Mouse (Mus musculus): ENCODE results near the gene Zfp651. TPM values are rescaled to one million over a fixed set of nuclear protein-coding genes. Genes with fewer than 3 reads are reported as not detected.

Zfp651 gene
- 34.0 and 35.4 TPM in 2 replicates for polyA plus RNA-seq (2015; fragmentation: Nextera tagmentation; extraction: Ambion mirVana)

DNA sequence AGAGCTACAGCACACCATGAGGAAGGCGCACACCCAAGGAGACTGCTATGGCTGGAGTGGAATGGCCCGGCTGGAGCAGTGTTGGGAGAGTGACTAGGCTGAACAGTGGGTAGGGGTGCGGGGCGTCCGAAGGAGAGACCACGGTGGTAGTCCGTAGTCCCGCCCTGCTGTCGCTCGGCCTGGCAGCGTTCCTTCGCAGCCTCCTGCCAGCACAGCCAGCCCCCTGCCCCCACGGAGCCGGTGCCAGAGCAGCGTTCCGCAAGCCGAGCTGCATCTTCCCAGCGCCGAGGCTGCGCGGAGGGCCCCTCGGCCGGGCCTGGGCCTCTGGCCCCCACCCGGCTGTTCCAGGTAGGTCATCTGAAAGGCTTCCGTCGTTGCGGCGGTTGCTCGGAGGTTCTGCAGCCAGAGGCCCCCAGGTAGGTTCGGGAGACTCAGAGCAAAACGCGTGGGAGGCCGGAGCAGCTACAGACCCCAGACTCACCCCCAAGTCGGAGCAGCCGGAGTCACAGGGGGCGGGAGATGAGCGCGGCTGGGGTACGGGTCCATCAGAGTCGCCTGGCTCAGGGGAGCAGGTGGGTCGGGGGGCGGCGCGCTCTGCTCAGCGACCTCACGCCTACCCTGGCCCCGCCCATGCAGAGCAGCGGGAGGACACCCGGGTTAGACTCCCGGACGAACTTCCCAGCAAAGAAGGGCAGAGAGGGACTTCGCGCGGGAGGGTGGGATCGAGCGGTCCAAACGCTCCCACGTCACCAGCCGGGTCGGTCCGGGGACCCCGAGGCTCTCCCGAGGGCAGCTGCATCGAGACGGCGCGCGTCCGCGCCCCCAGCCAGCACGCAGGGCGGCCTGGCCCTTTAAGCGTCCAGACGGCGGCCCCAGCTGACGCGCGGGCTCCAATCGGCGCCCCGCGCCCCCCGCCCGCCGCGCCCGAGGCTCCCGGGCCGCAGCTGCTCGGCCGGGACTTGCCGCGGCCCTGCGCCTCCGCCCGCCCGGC lies at the start of gene Zfp651:
Gene Zfp651 (plus strand): TSS at position 240 of the 991 bp plus-strand sequence.
- peak within 1 kb of the TSS; percentile 67 for H3K9ac ChIP-seq
- no peaks in the 10 kb centered on the region for H3K27me3 ChIP-seq
- peaks cover 42% of the 10 kb centered on the region for H3K36me3 ChIP-seq

DNA sequence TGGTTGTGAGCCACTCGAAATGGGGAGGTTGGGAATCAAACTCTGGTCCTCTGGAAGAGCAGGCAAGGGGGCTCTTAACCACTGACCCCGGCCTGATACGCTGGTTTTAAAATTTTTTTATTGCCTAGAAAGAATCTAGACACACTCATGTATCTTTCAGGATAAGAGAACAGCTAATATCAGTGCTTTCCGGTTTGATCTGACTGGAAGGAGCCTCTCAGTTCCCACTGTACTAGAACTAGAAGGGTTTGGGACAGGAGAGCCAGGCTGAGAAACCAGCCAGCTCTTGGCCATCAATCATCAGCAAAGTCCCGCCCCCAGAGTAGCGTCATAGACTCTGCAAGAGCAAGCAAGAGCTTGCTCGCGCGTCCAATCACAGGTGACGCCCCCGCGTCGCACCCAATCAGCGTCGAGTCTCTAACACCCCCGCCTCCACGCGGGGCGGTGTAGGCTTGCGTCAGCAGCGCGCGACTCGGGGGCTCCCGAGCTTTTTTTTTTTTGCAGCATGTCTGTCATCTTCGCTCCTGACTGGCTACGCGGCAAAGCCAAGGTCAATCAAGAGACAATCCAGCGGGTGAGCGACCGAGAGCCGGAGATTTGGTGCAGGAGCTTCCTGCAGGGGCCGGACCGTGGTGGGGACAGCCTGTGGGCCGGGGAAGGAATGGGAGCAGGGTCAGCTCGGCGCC lies 49.1 kb upstream of the Zfp651 start, which contains the start of gene Ss18l2:
Gene Ss18l2 (plus strand): TSS at position 432 of the 686 bp plus-strand sequence.
- Histone ChIP-seq H3K27me3 (no peaks in the 10 kb centered on the region), H3K4me1 (peaks cover 29% of the 10 kb centered on the region), H3K9ac (peak within 1 kb of the TSS; percentile 95), H3K27ac (replicated peaks) (peak within 1 kb of the TSS; percentile 94), H3K4me2 (replicated peaks) (peak within 1 kb of the TSS; percentile 72), H3K4me3 (replicated peaks) (peak within 1 kb of the TSS; percentile 90), H3K9me3 (replicated peaks) (no peaks in the 10 kb centered on the region), H3K36me3 (peaks cover 14% of the 10 kb centered on the region)
- WGBS, result 4% methylated on average over 37 of the region's 37 CpGs
- peak; percentile 100 for ATAC-seq (ENCODE audit: insufficient number of reproducible peaks, low FRiP score, low TSS enrichment, low read depth)

More for the DNA sequence above, at the start of gene Zfp651:
- H3K4me3 ChIP-seq (replicated peaks), result peak within 1 kb of the TSS; percentile 74
- WGBS, result under 1% methylated on average over 89 of the region's 97 CpGs
- no peaks in the 10 kb centered on the region for H3K9me3 ChIP-seq (replicated peaks)
- H3K27ac ChIP-seq (replicated peaks), result peak within 1 kb of the TSS; percentile 92
- ATAC-seq (ENCODE audit: insufficient number of reproducible peaks, low FRiP score, low TSS enrichment, low read depth), result peak; percentile 75
- peak within 1 kb of the TSS; percentile 85 for H3K4me2 ChIP-seq (replicated peaks)
- peaks cover 55% of the 10 kb centered on the region for H3K4me1 ChIP-seq

DNA sequence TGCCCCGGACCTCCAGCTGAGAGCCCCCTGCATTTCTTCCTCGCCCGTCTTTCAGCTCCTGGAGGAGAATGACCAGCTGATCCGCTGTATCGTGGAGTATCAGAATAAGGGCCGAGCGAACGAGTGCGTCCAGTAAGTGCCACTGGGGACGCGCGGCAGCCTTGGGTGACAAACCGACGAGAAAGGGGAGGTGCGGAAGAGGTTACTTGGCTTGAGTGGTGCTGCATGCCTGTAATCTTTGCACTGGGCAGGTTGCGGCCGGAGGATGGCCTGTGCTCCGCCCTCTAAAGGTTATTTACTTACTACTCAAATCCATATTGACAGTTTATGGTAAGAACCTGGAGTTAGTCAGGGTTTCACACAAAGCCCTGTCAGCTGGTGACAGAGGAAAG lies 48.5 kb upstream of the Zfp651 start:
- Histone ChIP-seq H3K9me3 (replicated peaks) (no peaks in the 10 kb centered on the region), H3K9ac (peak overlapping the region; percentile 95), H3K4me1 (peaks cover 23% of the 10 kb centered on the region), H3K36me3 (peaks cover 14% of the 10 kb centered on the region), H3K4me2 (replicated peaks) (peak overlapping the region; percentile 72), H3K4me3 (replicated peaks) (peak overlapping the region; percentile 90), H3K27ac (replicated peaks) (peak overlapping the region; percentile 94), H3K27me3 (no peaks in the 10 kb centered on the region)
- 0% methylated on average over 18 of the region's 18 CpGs for WGBS
- no peak for ATAC-seq (ENCODE audit: insufficient number of reproducible peaks, low FRiP score, low TSS enrichment, low read depth)

DNA sequence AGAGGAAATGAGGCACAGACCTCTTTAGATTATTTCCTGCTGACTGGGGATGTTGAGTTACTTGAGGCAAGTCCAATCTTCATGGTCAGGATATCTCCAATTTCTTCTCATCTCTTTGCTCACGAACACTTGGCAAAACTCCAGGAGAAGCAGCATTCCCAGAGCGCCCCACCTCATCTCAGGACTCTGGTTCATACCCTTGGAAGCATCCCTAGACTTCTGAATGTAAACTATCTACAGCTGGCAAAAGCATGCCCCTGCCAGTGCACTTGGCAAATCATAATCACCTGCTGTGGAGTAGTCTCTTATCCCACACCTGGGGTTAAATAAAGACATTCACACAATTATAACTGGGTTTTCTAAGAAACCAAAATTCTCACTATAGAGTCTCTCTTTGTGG lies 42.1 kb upstream of the Zfp651 start:
- H3K4me1 ChIP-seq, result peaks cover 12% of the 10 kb centered on the region
- H3K27me3 ChIP-seq, result no peaks in the 10 kb centered on the region
- no peaks in the 10 kb centered on the region for H3K9me3 ChIP-seq (replicated peaks)
- H3K9ac ChIP-seq, result no peak overlapping the region
- peaks cover 14% of the 10 kb centered on the region for H3K36me3 ChIP-seq
- H3K4me2 ChIP-seq (replicated peaks), result no peak overlapping the region
- 66% methylated on average over 2 of the region's 2 CpGs for WGBS
- no peak overlapping the region for H3K27ac ChIP-seq (replicated peaks)
- ATAC-seq (ENCODE audit: insufficient number of reproducible peaks, low FRiP score, low TSS enrichment, low read depth), result no peak
- H3K4me3 ChIP-seq (replicated peaks), result no peak overlapping the region

DNA sequence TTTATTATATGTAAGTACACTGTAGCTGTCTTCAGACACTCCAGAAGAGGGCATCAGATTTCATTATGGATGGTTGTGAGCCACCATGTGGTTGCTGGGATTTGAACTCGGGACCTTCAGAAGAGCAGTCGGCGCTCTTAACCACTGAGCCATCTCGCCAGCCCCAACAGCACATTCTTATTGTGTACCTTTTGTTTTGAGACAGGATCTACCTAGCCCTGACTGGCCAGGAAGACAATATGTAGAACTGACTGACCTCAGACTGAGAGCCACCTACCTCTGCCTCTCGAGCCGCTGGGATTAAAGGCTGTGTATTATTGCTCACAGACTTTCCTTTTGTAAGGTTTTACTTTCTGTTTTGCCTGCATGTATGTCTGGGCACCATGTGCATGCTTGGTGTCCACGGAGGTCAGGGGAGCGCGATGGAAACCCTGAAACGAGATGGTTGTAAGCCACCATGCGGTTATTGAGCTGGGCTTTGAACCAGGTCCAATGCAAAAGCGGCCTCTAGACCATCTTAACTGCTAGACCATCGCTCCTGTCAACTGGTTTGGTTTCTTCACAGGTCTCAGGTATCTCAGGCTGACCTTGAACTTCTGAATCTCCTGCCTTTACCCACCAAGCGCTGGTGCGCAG lies 40.9 kb upstream of the Zfp651 start:
- Histone ChIP-seq H3K4me3 (replicated peaks) (peak overlapping the region; percentile 66), H3K27ac (replicated peaks) (peak overlapping the region; percentile 97), H3K4me1 (peaks cover 11% of the 10 kb centered on the region), H3K27me3 (no peaks in the 10 kb centered on the region), H3K36me3 (peaks cover 7% of the 10 kb centered on the region), H3K9ac (peak overlapping the region; percentile 63), H3K9me3 (replicated peaks) (no peaks in the 10 kb centered on the region), H3K4me2 (replicated peaks) (peak overlapping the region; percentile 72)
- no peak for ATAC-seq (ENCODE audit: insufficient number of reproducible peaks, low FRiP score, low TSS enrichment, low read depth)
- WGBS, result 61% methylated on average over 15 of the region's 15 CpGs

DNA sequence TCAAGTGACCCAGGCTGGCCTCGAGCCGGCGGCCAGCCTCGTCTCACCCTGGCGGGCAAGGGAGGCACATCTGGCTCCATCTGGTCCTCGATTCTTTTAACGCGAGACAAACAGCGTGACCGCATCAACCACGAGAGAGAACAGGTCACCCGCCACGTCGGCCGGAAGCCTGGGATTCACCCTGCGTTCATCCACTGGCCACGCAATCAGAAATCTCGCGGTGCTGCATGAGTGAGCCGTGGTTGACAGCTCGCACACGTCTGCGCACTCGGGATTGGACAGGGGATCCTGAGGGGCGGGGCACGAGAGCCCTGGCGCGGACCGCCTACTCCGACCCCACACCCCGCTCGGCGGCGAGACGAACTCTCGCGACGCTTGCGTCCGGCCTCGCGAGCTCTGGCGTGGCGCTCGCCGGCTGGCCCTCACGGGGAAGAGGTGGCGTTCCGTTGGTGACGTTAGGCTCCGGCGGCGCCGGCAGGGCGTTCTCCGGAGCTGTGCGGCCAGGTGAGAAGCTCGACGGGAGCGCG lies 40.3 kb upstream of the Zfp651 start, which contains the start of gene Nktr:
Gene Nktr (plus strand): TSS at position 378 of the 527 bp plus-strand sequence.
- ATAC-seq (ENCODE audit: insufficient number of reproducible peaks, low FRiP score, low TSS enrichment, low read depth), result peak; percentile 100
- peak within 1 kb of the TSS; percentile 78 for H3K4me2 ChIP-seq (replicated peaks)
- peaks cover under 1% of the 10 kb centered on the region; the same call in 1 of the 2 replicates for H3K36me3 ChIP-seq
- H3K27ac ChIP-seq (replicated peaks), result peak within 1 kb of the TSS; percentile 97
- no peaks in the 10 kb centered on the region for H3K27me3 ChIP-seq
- peak within 1 kb of the TSS; percentile 83 for H3K9ac ChIP-seq
- under 1% methylated on average over 57 of the region's 61 CpGs for WGBS
- H3K9me3 ChIP-seq (replicated peaks), result no peaks in the 10 kb centered on the region
- H3K4me3 ChIP-seq (replicated peaks), result peak within 1 kb of the TSS; percentile 66
- H3K4me1 ChIP-seq, result peaks cover 11% of the 10 kb centered on the region

DNA sequence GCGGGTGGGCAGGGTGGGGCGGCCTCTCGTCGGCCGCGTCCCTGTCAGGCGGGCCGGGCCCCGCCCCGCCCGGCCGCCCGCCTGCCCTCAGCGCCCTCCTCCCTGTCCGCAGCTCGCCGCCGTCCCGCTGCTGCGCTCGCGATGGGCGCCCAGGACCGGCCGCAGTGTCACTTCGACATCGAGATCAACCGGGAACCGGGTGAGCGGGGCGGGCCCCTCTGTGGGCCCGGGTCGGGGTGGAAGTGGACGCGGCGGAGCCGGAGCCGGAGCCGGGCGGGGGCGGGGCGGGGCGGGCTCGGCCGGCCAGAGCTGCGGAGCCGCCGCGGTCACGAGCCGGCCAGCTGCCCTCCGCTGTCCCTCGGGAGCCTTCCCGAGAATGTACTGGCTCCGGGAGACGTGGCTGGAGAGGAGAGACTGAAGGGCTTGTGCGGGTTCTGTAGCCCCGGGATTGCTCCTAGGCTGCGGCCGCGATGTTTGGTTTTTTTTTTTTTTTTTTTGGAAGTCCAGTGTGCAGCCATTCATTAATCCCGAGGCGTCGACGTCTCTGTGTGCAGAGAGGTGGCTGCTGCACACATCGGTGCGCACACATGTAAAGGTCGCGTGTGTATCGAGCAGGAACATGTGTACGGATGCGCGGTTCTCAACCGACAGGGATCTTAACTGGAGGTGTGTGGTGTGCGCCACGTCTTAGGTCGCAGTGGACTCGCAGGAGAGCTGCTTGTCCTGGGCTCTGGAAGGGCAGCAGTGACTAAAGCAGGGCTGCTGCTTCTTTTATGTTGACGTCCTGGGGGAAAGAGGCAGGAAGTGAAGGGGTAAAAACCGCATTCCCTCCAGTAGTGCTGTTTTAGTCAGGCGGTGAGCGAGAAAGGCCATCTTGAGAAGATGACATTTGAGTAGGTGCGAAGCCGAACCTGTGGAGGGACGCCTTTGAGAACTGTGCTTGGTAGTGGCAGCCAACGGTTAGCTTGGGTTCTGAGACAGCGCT lies 39.5 kb upstream of the Zfp651 start:
- 1% methylated on average over 81 of the region's 87 CpGs for WGBS
- peak overlapping the region; percentile 83 for H3K9ac ChIP-seq
- no peaks in the 10 kb centered on the region for H3K9me3 ChIP-seq (replicated peaks)
- H3K27me3 ChIP-seq, result no peaks in the 10 kb centered on the region
- peaks cover 11% of the 10 kb centered on the region for H3K4me1 ChIP-seq
- peak overlapping the region; percentile 66 for H3K4me3 ChIP-seq (replicated peaks)
- peak; percentile 31; the same call in 1 of the 2 replicates for ATAC-seq (ENCODE audit: insufficient number of reproducible peaks, low FRiP score, low TSS enrichment, low read depth)
- H3K27ac ChIP-seq (replicated peaks), result peak overlapping the region; percentile 97
- no peaks in the 10 kb centered on the region for H3K36me3 ChIP-seq
- peak overlapping the region; percentile 78 for H3K4me2 ChIP-seq (replicated peaks)

DNA sequence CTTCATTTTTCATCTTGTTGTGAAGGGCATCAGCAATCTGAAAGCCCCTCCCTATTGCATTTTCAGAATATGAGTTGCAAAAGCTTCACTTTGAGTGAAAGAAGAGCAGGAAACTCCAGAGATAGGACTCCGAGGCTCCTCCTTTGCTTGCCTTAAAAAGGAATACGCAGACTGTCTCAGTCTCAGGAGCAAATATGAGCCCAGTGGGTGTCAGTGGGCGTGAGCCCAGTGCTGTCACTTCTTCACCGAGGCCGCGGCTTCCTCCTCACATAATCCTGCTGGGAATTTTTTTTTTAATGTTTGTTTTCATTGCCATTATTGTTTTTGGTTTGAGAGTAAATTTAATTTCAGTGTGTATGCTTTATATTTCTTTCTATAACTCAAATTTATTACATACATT lies 18.6 kb upstream of the Zfp651 start:
- Histone ChIP-seq H3K27me3 (no peaks in the 10 kb centered on the region), H3K27ac (replicated peaks) (no peak overlapping the region), H3K4me2 (replicated peaks) (no peak overlapping the region), H3K4me1 (no peaks in the 10 kb centered on the region), H3K9me3 (replicated peaks) (no peaks in the 10 kb centered on the region), H3K4me3 (replicated peaks) (no peak overlapping the region), H3K36me3 (peaks cover 68% of the 10 kb centered on the region), H3K9ac (no peak overlapping the region)
- no peak for ATAC-seq (ENCODE audit: insufficient number of reproducible peaks, low FRiP score, low TSS enrichment, low read depth)
- WGBS, result 83% methylated on average over 6 of the region's 6 CpGs

DNA sequence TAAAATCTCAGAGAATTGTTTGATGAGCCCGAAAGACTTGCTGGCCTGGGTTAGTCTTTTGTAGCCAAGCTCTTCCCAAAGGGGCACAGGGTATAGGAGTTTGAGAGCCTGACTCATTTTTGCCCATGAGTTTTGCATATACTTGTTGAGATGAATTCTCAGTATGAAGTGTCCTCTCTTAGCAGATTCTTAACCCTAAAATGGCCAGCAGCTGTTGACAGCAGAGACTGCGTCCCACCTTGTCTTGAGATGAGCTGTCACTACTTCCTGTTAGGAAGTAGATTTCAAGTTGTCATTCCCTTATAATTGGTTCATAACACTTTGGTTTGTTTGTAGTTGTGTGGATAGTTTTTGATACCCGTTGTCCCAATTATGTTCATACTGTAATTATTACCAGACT lies 18.0 kb upstream of the Zfp651 start:
- Histone ChIP-seq H3K36me3 (peaks cover 69% of the 10 kb centered on the region), H3K4me3 (replicated peaks) (no peak overlapping the region), H3K4me2 (replicated peaks) (no peak overlapping the region), H3K9me3 (replicated peaks) (no peaks in the 10 kb centered on the region), H3K27ac (replicated peaks) (no peak overlapping the region), H3K4me1 (no peaks in the 10 kb centered on the region), H3K9ac (no peak overlapping the region), H3K27me3 (no peaks in the 10 kb centered on the region)
- 91% methylated on average over 3 of the region's 3 CpGs for WGBS
- no peak for ATAC-seq (ENCODE audit: insufficient number of reproducible peaks, low FRiP score, low TSS enrichment, low read depth)

DNA sequence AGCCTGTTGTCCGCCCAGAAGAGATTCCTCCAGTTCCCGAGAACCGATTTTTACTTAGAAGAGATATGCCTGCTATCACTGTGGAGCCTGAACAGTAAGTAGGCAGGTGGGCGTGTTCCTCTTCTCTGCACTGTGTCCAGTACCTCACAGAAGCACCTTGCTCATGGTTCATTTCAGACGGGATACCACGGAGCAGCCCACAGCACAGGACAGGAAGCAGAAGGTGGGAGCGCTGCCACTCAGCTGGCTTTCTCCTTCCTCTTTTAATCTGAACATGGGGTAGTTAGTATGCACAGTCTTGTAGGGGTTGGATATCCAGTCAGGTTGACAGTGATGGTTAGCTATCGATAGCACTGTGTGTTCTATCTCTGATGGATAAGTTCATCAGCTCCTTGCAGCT lies 15.1 kb upstream of the Zfp651 start:
- Histone ChIP-seq H3K27me3 (no peaks in the 10 kb centered on the region), H3K4me3 (replicated peaks) (no peak overlapping the region), H3K36me3 (peaks cover 87% of the 10 kb centered on the region), H3K4me2 (replicated peaks) (no peak overlapping the region), H3K27ac (replicated peaks) (no peak overlapping the region), H3K4me1 (no peaks in the 10 kb centered on the region), H3K9ac (no peak overlapping the region), H3K9me3 (replicated peaks) (no peaks in the 10 kb centered on the region)
- no peak for ATAC-seq (ENCODE audit: insufficient number of reproducible peaks, low FRiP score, low TSS enrichment, low read depth)
- WGBS, result 91% methylated on average over 8 of the region's 8 CpGs
